Mouse (Mus musculus) thymus, adult 2 months (tissue): ENCODE measurements around the gene AB124611. TPM values are rescaled to one million over a fixed set of nuclear protein-coding genes. Genes with fewer than 3 reads are reported as not detected.

Source experiments
- DNase-seq: peaks from one replicate; pipeline ENCODE4 v3.0.0; 2021
- H3K27ac ChIP-seq: fragments of 200-500 bp; 2 replicates; pipeline ENCODE4 v1.5.1; 2012; ENCODE audit warnings: low read length, control low read depth; ENCODE audit not compliant: control insufficient read depth, insufficient read depth
- H3K27me3 ChIP-seq: fragments of 200-500 bp; 2 replicates; pipeline ENCODE4 v1.6.1; 2012; ENCODE audit warnings: mild to moderate bottlenecking, low read length, moderate library complexity, mixed read lengths; ENCODE audit not compliant: control insufficient read depth, insufficient read depth
- H3K36me3 ChIP-seq: fragments of 200-500 bp; 2 replicates; pipeline ENCODE4 v1.6.1; 2012; ENCODE audit warnings: mild to moderate bottlenecking, low read length, moderate library complexity; ENCODE audit not compliant: control insufficient read depth, insufficient read depth
- H3K4me1 ChIP-seq: fragments of 200-500 bp; replicated peaks from 2 replicates; pipeline ENCODE4 v1.6.1; 2012; ENCODE audit warnings: low read length; ENCODE audit not compliant: control insufficient read depth, insufficient read depth
- H3K4me3 ChIP-seq: fragments of 200-500 bp; 2 replicates; pipeline ENCODE4 v1.5.1; 2012; ENCODE audit warnings: mild to moderate bottlenecking, low read length, control low read depth, moderate library complexity; ENCODE audit not compliant: control insufficient read depth, insufficient read depth
- CTCF ChIP-seq: fragments of 200-500 bp; IDR thresholded peaks from 2 replicates; pipeline ENCODE4 v1.5.1; 2012; ENCODE audit warnings: mild to moderate bottlenecking, control low read depth, low read length, moderate library complexity, borderline replicate concordance; ENCODE audit not compliant: control insufficient read depth, poor library complexity, insufficient read depth; ENCODE audit errors: extremely low read depth
- POLR2A ChIP-seq: fragments of 200-500 bp; IDR thresholded peaks from 2 replicates; pipeline ENCODE4 v1.6.1; 2012; ENCODE audit warnings: mild to moderate bottlenecking, low read length, control low read depth, moderate library complexity; ENCODE audit not compliant: control insufficient read depth, poor library complexity, insufficient read depth; ENCODE audit errors: extremely low read depth
- WGBS: fragments of 180-500 bp; shearing (Covaris S2); methylation state at CpG from one replicate; pipeline ENCODE4 v1.1.7; 2018; 5-methylcytosine and 5-hydroxymethylcytosine counted together
- polyA plus RNA-seq: library from polyadenylated mRNA; depleted of rRNA; stranded (reverse); fragments of >200 nt; gene quantifications from 2 replicates; pipeline ENCODE4 v1.2.3, GENCODE M21; 2012

The AB124611 gene
- polyA plus RNA-seq, 1 experiment, result 31.1 TPM

DNA sequence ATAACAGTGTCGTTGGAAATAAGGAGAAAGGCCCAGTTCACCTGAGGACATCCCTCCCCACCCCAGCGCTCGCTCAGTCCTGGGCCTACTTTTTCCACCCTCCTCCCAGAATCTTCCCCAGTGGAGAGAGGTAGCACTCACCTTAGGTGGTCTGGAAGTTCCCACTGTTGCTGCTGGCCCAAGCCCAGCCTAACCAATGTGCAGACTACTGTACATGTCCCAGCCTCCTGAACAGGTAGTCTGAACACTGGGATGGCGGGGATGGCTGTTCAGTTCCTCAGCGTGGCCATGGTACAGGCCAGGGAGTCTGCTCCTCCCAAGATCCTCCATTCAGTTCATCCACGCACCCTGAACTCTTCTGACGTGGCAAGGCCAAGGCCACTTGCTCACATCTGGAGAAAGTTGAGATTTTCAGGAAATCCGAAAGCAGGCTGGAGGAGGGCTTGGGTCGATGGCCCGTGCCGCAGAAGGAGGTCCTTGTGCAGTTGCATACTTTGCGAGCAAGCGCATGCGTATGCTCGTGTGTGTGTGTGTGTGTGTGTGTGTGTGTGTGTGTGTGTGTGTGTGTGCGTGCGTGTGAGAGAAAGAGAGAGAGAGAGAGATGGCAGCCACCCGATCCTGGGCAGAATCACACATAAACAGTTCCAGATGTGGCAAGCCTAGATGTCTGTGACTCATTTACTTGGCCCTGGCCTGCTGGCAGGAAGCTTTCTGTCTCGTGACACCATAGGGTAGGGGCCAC, 29.5 kb upstream of the AB124611 start:
- no peaks in the 10 kb centered on the region for H3K27me3 ChIP-seq
- H3K4me3 ChIP-seq, result no peak overlapping the region
- H3K27ac ChIP-seq, result no peak overlapping the region
- 94% methylated on average over 19 of the region's 19 CpGs for WGBS
- peaks cover 40% of the 10 kb centered on the region for H3K36me3 ChIP-seq
- TF ChIP-seq POLR2A (no peak), CTCF (no peak)
- no peaks in the 10 kb centered on the region for H3K4me1 ChIP-seq
- DNase-seq, result no peak

DNA sequence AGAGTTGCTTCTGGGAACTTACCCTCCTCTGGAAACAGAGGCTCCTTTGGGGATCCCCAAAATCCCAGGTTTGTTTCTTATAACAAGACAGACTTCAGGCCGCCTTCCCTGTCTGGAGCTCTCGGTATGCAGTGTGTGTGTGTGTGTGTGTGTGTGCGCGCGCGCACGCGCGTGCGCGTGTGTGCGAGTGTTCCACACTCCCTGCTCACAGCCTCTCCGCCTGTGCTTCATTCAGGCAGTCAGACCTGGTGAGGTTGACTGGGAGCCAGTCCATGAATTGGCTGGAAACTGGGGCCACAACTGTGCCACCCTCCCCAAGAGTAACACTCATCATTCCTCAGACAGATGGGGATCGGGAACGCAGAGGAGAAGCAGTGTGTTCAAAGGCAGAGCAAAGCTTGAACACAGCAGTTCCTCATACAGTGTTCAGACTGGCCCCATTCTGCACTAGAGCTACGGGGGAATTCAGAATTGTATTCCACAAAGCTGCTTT, 28.9 kb upstream of the AB124611 start:
- Histone ChIP-seq H3K4me1 (no peaks in the 10 kb centered on the region), H3K36me3 (peaks cover 36% of the 10 kb centered on the region), H3K27me3 (no peaks in the 10 kb centered on the region), H3K27ac (no peak overlapping the region), H3K4me3 (no peak overlapping the region)
- TF ChIP-seq CTCF, result no peak
- no peak for TF ChIP-seq POLR2A
- WGBS, result 97% methylated on average over 16 of the region's 16 CpGs
- no peak for DNase-seq

DNA sequence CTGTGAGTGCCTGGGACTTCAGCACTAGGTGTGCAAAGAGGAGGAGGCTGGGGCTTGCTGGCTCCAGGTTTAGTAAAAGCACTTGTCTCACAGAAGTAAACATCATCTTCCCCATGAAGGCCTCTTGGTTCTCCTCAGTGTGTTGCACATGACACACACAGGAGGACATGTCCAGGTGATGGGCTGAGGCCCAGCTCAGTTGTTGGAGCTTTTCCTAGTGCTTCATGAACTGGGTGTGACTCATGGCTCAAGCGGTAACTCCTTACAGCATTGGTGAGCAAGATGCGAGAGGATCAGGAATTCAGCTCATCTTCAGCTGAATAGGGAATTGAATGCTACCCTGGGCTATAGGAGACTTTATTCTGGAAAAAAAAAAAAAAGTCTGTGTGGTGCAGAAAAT, 28.3 kb upstream of the AB124611 start:
- no peak overlapping the region for H3K4me3 ChIP-seq
- 97% methylated on average over 2 of the region's 2 CpGs for WGBS
- no peak for DNase-seq
- H3K27ac ChIP-seq, result no peak overlapping the region
- TF ChIP-seq POLR2A (no peak), CTCF (no peak)
- H3K27me3 ChIP-seq, result no peaks in the 10 kb centered on the region
- peaks cover 40% of the 10 kb centered on the region for H3K36me3 ChIP-seq
- no peaks in the 10 kb centered on the region for H3K4me1 ChIP-seq

- no peaks in the 10 kb centered on the region for H3K27me3 ChIP-seq
- DNase-seq, result no peak
- peaks cover 47% of the 10 kb centered on the region for H3K36me3 ChIP-seq
- no peaks in the 10 kb centered on the region for H3K4me1 ChIP-seq
- H3K4me3 ChIP-seq, result no peak overlapping the region
- WGBS, result 97% methylated on average over 12 of the region's 12 CpGs
- TF ChIP-seq POLR2A, result no peak
- no peak for TF ChIP-seq CTCF
- H3K27ac ChIP-seq, result no peak overlapping the region
These were observed 27.6 kb upstream of the AB124611 start for GRCm38 (mm10) chr9:21498284-21498902.

GRCm38 (mm10) chr9:21503352-21503751, 22.6 kb upstream of the AB124611 start:
- TF ChIP-seq POLR2A (no peak), CTCF (no peak)
- WGBS, result 97% methylated on average over 8 of the region's 8 CpGs
- no peak overlapping the region for H3K4me3 ChIP-seq
- no peaks in the 10 kb centered on the region for H3K27me3 ChIP-seq
- no peaks in the 10 kb centered on the region for H3K4me1 ChIP-seq
- H3K27ac ChIP-seq, result no peak overlapping the region
- DNase-seq, result no peak
- H3K36me3 ChIP-seq, result peaks cover 57% of the 10 kb centered on the region

- no peak for DNase-seq
- H3K27me3 ChIP-seq, result no peaks in the 10 kb centered on the region
- peaks cover 44% of the 10 kb centered on the region for H3K36me3 ChIP-seq
- H3K4me3 ChIP-seq, result no peak overlapping the region
- peaks cover 16% of the 10 kb centered on the region for H3K4me1 ChIP-seq
- TF ChIP-seq POLR2A (no peak), CTCF (no peak)
- no peak overlapping the region for H3K27ac ChIP-seq
These were observed 20.2 kb upstream of the AB124611 start for GRCm38 (mm10) chr9:21505767-21506166.

DNA sequence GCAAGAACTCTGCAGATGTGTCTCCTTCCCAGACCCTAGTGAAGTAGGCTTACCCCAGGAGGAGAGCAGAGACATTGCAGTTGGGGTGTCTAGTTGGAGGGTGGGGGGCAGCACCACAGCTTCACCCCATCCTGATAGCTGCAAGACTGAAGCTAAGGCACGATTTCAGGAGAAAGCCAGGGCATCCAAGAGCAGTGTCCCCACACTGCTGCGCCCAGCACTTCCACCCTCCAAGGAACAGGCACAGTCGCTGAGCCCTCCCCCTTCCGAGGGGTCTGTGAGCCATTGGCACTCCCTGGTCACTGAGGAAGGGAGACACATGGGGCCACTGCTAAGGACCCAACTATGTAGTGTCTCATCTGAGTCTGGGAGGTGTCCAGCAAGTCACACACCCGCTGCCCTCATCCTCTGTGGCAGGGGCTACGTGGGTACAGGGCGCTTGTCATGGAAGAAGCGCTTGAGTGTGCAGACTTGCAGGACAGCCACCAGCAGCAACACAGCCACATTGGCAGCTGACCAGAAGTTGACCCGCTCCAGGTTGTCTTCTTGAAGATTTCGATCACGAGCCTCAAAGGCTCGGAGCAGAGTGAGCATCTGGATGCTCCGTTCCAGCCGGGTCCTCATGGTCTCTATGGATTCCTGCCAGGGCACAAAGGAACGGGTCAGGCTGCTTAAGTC, 18.1 kb upstream of the AB124611 start:
- 96% methylated on average over 15 of the region's 15 CpGs for WGBS
- peaks cover 35% of the 10 kb centered on the region for H3K36me3 ChIP-seq

More for the DNA sequence above, 18.1 kb upstream of the AB124611 start:
- H3K4me3 ChIP-seq, result no peak overlapping the region
- H3K27me3 ChIP-seq, result no peaks in the 10 kb centered on the region
- no peak for DNase-seq
- H3K4me1 ChIP-seq, result peaks cover 18% of the 10 kb centered on the region
- H3K27ac ChIP-seq, result no peak overlapping the region
- TF ChIP-seq POLR2A, result no peak
- TF ChIP-seq CTCF, result no peak
